Mouse (Mus musculus) CH12.LX (cell line): Measurements from ENCODE around the gene Morn4. TPM values are rescaled to one million over a fixed set of nuclear protein-coding genes. Genes with fewer than 3 reads are reported as not detected.

ENCODE experiments used
- DNase-seq: peaks from one replicate; pipeline ENCODE4 v3.0.0-alpha.2; 2013; ENCODE audit errors: extremely low read depth
- H3K27ac ChIP-seq: 2 replicates; pipeline ENCODE4 v1.5.1; 2012; ENCODE audit warnings: low read depth, mild to moderate bottlenecking, control low read depth, moderate library complexity; ENCODE audit not compliant: insufficient read depth
- H3K27me3 ChIP-seq: replicated peaks from 2 replicates; pipeline ENCODE3; 2012; ENCODE audit warnings: inconsistent platforms
- H3K36me3 ChIP-seq, 2 experiments: replicated peaks in 1 of 2; 2 replicates each; pipeline versions ENCODE3 to v1.6.1; 2012; ENCODE audit warnings: inconsistent platforms in 1 of 2, low read length in 1 of 2, mild to moderate bottlenecking in 1 of 2, mixed read lengths in 1 of 2, moderate library complexity in 1 of 2; ENCODE audit not compliant: control insufficient read depth in 1 of 2, insufficient read depth in 1 of 2
- H3K4me1 ChIP-seq, 2 experiments: 2 replicates each; pipeline ENCODE4 v1.6.1; 2012; ENCODE audit warnings: inconsistent platforms in 1 of 2, moderate library complexity in 1 of 2; ENCODE audit not compliant: insufficient read depth in 2 of 2, control insufficient read depth in 1 of 2
- H3K4me2 ChIP-seq: 2 replicates; pipeline ENCODE4 v1.6.1; 2012; ENCODE audit warnings: low read depth, mild to moderate bottlenecking, control low read depth; ENCODE audit not compliant: poor library complexity, insufficient read depth, severe bottlenecking
- H3K4me3 ChIP-seq, 3 experiments: fragments of 150-350 bp in 1 of 3; sonication (generic) in 1 of 3; replicated peaks in 1 of 3; 2 replicates each; pipeline versions ENCODE3 to v1.5.1; 2011 to 2012; ENCODE audit warnings: low read depth in 2 of 3, low read length in 2 of 3, mild to moderate bottlenecking in 2 of 3, moderate library complexity in 2 of 3, control low read depth in 1 of 3, improper control_type of control experiment in 1 of 3, inconsistent platforms in 1 of 3, mixed read lengths in 1 of 3; ENCODE audit not compliant: poor library complexity in 1 of 3
- H3K79me2 ChIP-seq: replicated peaks from 2 replicates; pipeline ENCODE4 v1.6.1; 2012; ENCODE audit warnings: mild to moderate bottlenecking, moderate library complexity; ENCODE audit not compliant: control insufficient read depth, poor library complexity, insufficient read depth, severe bottlenecking; ENCODE audit errors: extremely low read depth
- H3K9ac ChIP-seq: 2 replicates; pipeline ENCODE4 v1.6.1; 2012; ENCODE audit warnings: low read depth, mild to moderate bottlenecking, control low read depth, moderate library complexity; ENCODE audit not compliant: insufficient read depth
- H3K9me3 ChIP-seq: replicated peaks from 2 replicates; pipeline ENCODE3; 2012; ENCODE audit warnings: low read length, inconsistent platforms, mixed read lengths
- BHLHE40 ChIP-seq: IDR thresholded peaks from 2 replicates; pipeline ENCODE4 v1.6.1; 2011; ENCODE audit warnings: mild to moderate bottlenecking, low read depth, low read length, improper control_type of control experiment
- CHD1 ChIP-seq: IDR thresholded peaks from 2 replicates; pipeline ENCODE4 v1.6.1; 2012; ENCODE audit warnings: low read depth, low read length, improper control_type of control experiment, inconsistent platforms
- CTCF ChIP-seq, 2 experiments: IDR thresholded peaks in 1 of 2; conservative IDR thresholded peaks in 1 of 2; 2 replicates each; pipeline ENCODE4 v1.5.1; 2011 to 2012; ENCODE audit warnings: low read depth in 2 of 2, low read length in 2 of 2, improper control_type of control experiment in 1 of 2, inconsistent platforms in 1 of 2, mild to moderate bottlenecking in 1 of 2, moderate library complexity in 1 of 2
- E2F4 ChIP-seq: IDR thresholded peaks from 2 replicates; pipeline ENCODE4 v1.6.1; 2011; ENCODE audit warnings: low read depth, low read length, improper control_type of control experiment; ENCODE audit not compliant: insufficient replicate concordance
- ELF1 ChIP-seq: IDR thresholded peaks from 2 replicates; pipeline ENCODE4 v1.6.1; 2014; ENCODE audit warnings: low read depth, mild to moderate bottlenecking, inconsistent platforms, low read length, improper control_type of control experiment
- EP300 ChIP-seq: IDR thresholded peaks from 2 replicates; pipeline ENCODE4 v1.6.1; 2011; ENCODE audit warnings: low read length, improper control_type of control experiment
- ETS1 ChIP-seq: conservative IDR thresholded peaks from 2 replicates; pipeline ENCODE4 v1.6.1; 2012; ENCODE audit warnings: low read depth, mild to moderate bottlenecking, inconsistent platforms, low read length, improper control_type of control experiment, moderate library complexity
- GABPA ChIP-seq: IDR thresholded peaks from 2 replicates; pipeline ENCODE4 v1.6.1; 2012; ENCODE audit warnings: low read depth, low read length, improper control_type of control experiment, inconsistent platforms; ENCODE audit not compliant: insufficient replicate concordance
- HCFC1 ChIP-seq: IDR thresholded peaks from 2 replicates; pipeline ENCODE4 v1.6.1; 2012; ENCODE audit warnings: low read depth, mild to moderate bottlenecking, inconsistent platforms, low read length, improper control_type of control experiment
- IRF4 ChIP-seq: IDR thresholded peaks from 2 replicates; pipeline ENCODE4 v1.6.1; 2014; ENCODE audit warnings: low read depth, mild to moderate bottlenecking, inconsistent platforms, low read length, improper control_type of control experiment
- JUN ChIP-seq: IDR thresholded peaks from 2 replicates; pipeline ENCODE4 v1.6.1; 2011; ENCODE audit warnings: low read depth, mild to moderate bottlenecking, low read length, improper control_type of control experiment, moderate library complexity; ENCODE audit not compliant: insufficient read depth
- JUND ChIP-seq: conservative IDR thresholded peaks from 2 replicates; pipeline ENCODE4 v1.6.1; 2011; ENCODE audit warnings: low read depth, low read length, improper control_type of control experiment
- KAT2A ChIP-seq: IDR thresholded peaks from 2 replicates; pipeline ENCODE4 v1.6.1; 2012; ENCODE audit warnings: low read length, improper control_type of control experiment, inconsistent platforms; ENCODE audit not compliant: insufficient replicate concordance
- MAFK ChIP-seq: IDR thresholded peaks from 2 replicates; pipeline ENCODE4 v1.6.1; 2011; ENCODE audit warnings: low read length, improper control_type of control experiment; ENCODE audit not compliant: insufficient replicate concordance
- MAX ChIP-seq: IDR thresholded peaks from 2 replicates; pipeline ENCODE4 v1.6.1; 2011; ENCODE audit warnings: low read length, improper control_type of control experiment
- MAZ ChIP-seq: IDR thresholded peaks from 2 replicates; pipeline ENCODE4 v1.6.1; 2012; ENCODE audit warnings: low read depth, mild to moderate bottlenecking, inconsistent platforms, low read length, improper control_type of control experiment, moderate library complexity
- MEF2A ChIP-seq: IDR thresholded peaks from 2 replicates; pipeline ENCODE4 v1.6.1; 2014; ENCODE audit warnings: low read depth, mild to moderate bottlenecking, inconsistent platforms, low read length, improper control_type of control experiment, borderline replicate concordance
- MXI1 ChIP-seq: IDR thresholded peaks from 2 replicates; pipeline ENCODE4 v1.6.1; 2011; ENCODE audit warnings: mild to moderate bottlenecking, low read depth, low read length, improper control_type of control experiment
- NELFE ChIP-seq: IDR thresholded peaks from 2 replicates; pipeline ENCODE4 v1.6.1; 2011; ENCODE audit warnings: low read depth, low read length, improper control_type of control experiment
- NRF1 ChIP-seq: IDR thresholded peaks from 2 replicates; pipeline ENCODE4 v1.6.1; 2014; ENCODE audit warnings: low read depth, mild to moderate bottlenecking, inconsistent platforms, low read length, improper control_type of control experiment, moderate library complexity
- PAX5 ChIP-seq: IDR thresholded peaks from 2 replicates; pipeline ENCODE4 v1.6.1; 2012; ENCODE audit warnings: low read length, inconsistent platforms, mixed read lengths
- POLR2A ChIP-seq: IDR thresholded peaks from 2 replicates; pipeline ENCODE4 v1.6.1; 2011; ENCODE audit warnings: low read depth, mild to moderate bottlenecking, improper control_type of control experiment, low read length
- POLR2AphosphoS2 ChIP-seq: IDR thresholded peaks from 2 replicates; pipeline ENCODE4 v1.6.1; 2011; ENCODE audit warnings: low read depth, low read length, improper control_type of control experiment
- SIN3A ChIP-seq: IDR thresholded peaks from 2 replicates; pipeline ENCODE4 v1.6.1; 2012; ENCODE audit warnings: low read length, improper control_type of control experiment, inconsistent platforms
- SMC3 ChIP-seq: IDR thresholded peaks from 2 replicates; pipeline ENCODE4 v1.6.1; 2011; ENCODE audit warnings: low read depth, low read length, improper control_type of control experiment
- TBP ChIP-seq: conservative IDR thresholded peaks from 2 replicates; pipeline ENCODE4 v1.6.1; 2011; ENCODE audit warnings: low read depth, low read length, improper control_type of control experiment
- TCF12 ChIP-seq: IDR thresholded peaks from 2 replicates; pipeline ENCODE4 v1.6.1; 2014; ENCODE audit warnings: low read depth, mild to moderate bottlenecking, inconsistent platforms, low read length, improper control_type of control experiment
- UBTF ChIP-seq: IDR thresholded peaks from 2 replicates; pipeline ENCODE4 v1.6.1; 2012; ENCODE audit warnings: low read depth, mild to moderate bottlenecking, inconsistent platforms, low read length, improper control_type of control experiment, moderate library complexity
- USF1 ChIP-seq: IDR thresholded peaks from 2 replicates; pipeline ENCODE4 v1.6.1; 2014; ENCODE audit warnings: low read depth, mild to moderate bottlenecking, inconsistent platforms, low read length, improper control_type of control experiment
- USF2 ChIP-seq: conservative IDR thresholded peaks from 2 replicates; pipeline ENCODE4 v1.6.1; 2011; ENCODE audit warnings: low read depth, low read length, improper control_type of control experiment
- ZC3H11A ChIP-seq: IDR thresholded peaks from 2 replicates; pipeline ENCODE4 v1.6.1; 2012; ENCODE audit warnings: low read depth, mild to moderate bottlenecking, inconsistent platforms, low read length, improper control_type of control experiment
- ZKSCAN1 ChIP-seq: IDR thresholded peaks from 2 replicates; pipeline ENCODE4 v1.6.1; 2012; ENCODE audit warnings: low read depth, inconsistent platforms, low read length, improper control_type of control experiment, borderline replicate concordance
- ZMIZ1 ChIP-seq: IDR thresholded peaks from 2 replicates; pipeline ENCODE4 v1.6.1; 2012; ENCODE audit warnings: low read depth, mild to moderate bottlenecking, inconsistent platforms, low read length, improper control_type of control experiment
- ZNF384 ChIP-seq: IDR thresholded peaks from 2 replicates; pipeline ENCODE4 v1.6.1; 2012; ENCODE audit warnings: low read depth, low read length, improper control_type of control experiment, inconsistent platforms
- dilution Hi-C: fragments of 300-500 bp; cut with MboI; formaldehyde crosslinking; loops from 2 replicates; pipeline ENCODE4 v1.14.3; 2020; ENCODE audit warnings: low sequenced_read_pairs; ENCODE audit not compliant: extremely low pct_unique_long_range_greater_than_20kb, extremely low pct_ligation_motif_present
- in situ Hi-C: fragments of 300-500 bp; cut with MboI; formaldehyde crosslinking; loops from 3 replicates; pipeline ENCODE4 v1.14.3; 2019; ENCODE audit warnings: low sequenced_read_pairs, low pct_ligation_motif_present, low pct_unique_long_range_greater_than_20kb, mixed read lengths
- polyA plus RNA-seq: library from polyadenylated mRNA; unstranded; fragments of >175 nt; gene quantifications from 2 replicates; pipeline ENCODE4 v1.2.1, GENCODE M21; 2012; ENCODE audit warnings: low read depth; ENCODE audit not compliant: insufficient read length
- total RNA-seq, 2 experiments: library from RNA; depleted of rRNA; stranded (reverse); fragments of 300-350 nt in 1 of 2; fragments of >200 nt in 1 of 2; gene quantifications; 2 replicates each; pipeline ENCODE4 v1.2.3; 2012 to 2014

Gene Morn4
- total and polyA plus RNA-seq, 3 experiments = 0.04 to 0.24 TPM; not detected in 1

DNA sequence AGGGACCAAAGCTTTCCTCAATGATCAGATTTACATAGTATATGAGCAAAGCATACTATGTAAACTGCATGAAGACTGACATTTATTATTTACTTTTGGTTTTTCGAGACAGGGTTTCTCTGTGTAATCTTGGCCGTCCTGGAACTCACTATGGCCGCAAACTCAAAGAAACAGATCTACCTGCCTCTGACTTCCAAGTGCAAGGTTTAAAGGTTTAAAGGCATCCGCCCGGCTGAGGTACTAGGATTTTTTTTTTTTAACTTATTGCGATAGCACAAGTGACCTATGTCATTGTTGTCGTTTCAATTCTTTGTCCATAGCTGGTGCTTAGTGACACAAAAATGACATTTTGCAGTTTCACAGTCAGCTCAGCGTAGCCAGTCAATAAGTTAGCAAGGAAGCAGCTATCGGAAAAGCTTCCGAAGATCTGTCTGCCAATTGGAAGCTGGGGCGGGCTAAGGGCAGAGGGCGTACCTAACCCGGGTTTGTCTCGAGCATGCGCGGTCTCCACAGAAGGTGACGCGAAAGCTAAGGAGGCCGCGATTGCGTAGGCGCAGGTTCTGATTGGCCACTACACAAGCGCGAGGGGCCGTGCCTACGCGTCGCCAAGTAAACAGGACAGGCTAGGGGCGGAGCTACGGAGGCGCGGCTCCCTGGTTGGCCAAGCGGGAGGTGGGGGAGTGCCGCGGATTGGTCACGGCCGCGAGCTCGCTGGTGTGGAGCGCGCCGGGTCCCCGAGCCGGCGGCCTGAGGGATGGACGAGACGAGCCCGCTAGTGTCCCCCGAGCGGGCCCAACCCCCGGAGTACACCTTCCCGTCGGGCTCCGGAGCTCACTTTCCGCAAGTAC is 3.8 kb upstream of the Morn4 start, which contains the start of gene Pi4k2a:
Pi4k2a (plus strand) TSS at position 723 of the 848 bp plus-strand sequence.
- Histone ChIP-seq H3K4me2 (peak within 1 kb of the TSS; percentile 87), H3K27ac (peak within 1 kb of the TSS; percentile 93), H3K4me3 (peak within 1 kb of the TSS; percentile 73 to 96 (median 84)), H3K27me3 (no peaks in the 10 kb centered on the region), H3K9ac (peak within 1 kb of the TSS; percentile 73), H3K4me1 (peaks cover 2 to 26% of the 10 kb centered on the region in 2 experiments; a peak in 2 of 4 replicates), H3K9me3 (no peaks in the 10 kb centered on the region), H3K36me3 (peaks cover 7 to 24% of the 10 kb centered on the region in 2 experiments), H3K79me2 (peaks cover 9% of the 10 kb centered on the region)
- DNase-seq = peak; percentile 100
- TF ChIP-seq USF1 = no peak
- peak; percentile 78 for TF ChIP-seq POLR2A
- TF ChIP-seq MXI1 = peak; percentile 70; the same call in 1 of the 2 replicates
- peak; percentile 89 for TF ChIP-seq SIN3A
- no peak for TF ChIP-seq EP300
- 0 out of 2 replicates have a peak, but pooled peaks have one; percentile 4 for TF ChIP-seq BHLHE40
- TF ChIP-seq TBP = 0 out of 2 replicates have a peak, but pooled peaks have one; percentile 44
- TF ChIP-seq JUND = no peak
- TF ChIP-seq SMC3 = no peak
- TF ChIP-seq E2F4 = peak; percentile 39; the same call in 1 of the 2 replicates
- no peak for TF ChIP-seq MAZ
- 0 out of 2 replicates have a peak, but pooled peaks have one; percentile 19 for TF ChIP-seq ETS1
- TF ChIP-seq ZMIZ1 = peak; percentile 76; the same call in 1 of the 2 replicates
- peak; percentile 47; the same call in 1 of the 2 replicates for TF ChIP-seq MAX
- TF ChIP-seq HCFC1 = peak; percentile 68
- peak; percentile 61; the same call in 1 of the 2 replicates for TF ChIP-seq POLR2AphosphoS2
- no peak for TF ChIP-seq ZC3H11A
- peak; percentile 23; the same call in 1 of the 2 replicates for TF ChIP-seq IRF4
- peak; percentile 77; the same call in 1 of the 2 replicates for TF ChIP-seq NELFE
- no peak for TF ChIP-seq MAFK
- TF ChIP-seq GABPA = no peak
- TF ChIP-seq KAT2A = 0 out of 2 replicates have a peak, but pooled peaks have one; percentile 44
- no peak for TF ChIP-seq UBTF
- no peak for TF ChIP-seq ZKSCAN1
- TF ChIP-seq PAX5 = no peak
- TF ChIP-seq ELF1 = peak; percentile 72
- TF ChIP-seq MEF2A = peak; percentile 38; the same call in 1 of the 2 replicates
- TF ChIP-seq TCF12 = peak; percentile 39; the same call in 1 of the 2 replicates
- TF ChIP-seq CHD1 = peak; percentile 78
- 0 out of 2 replicates have a peak, but pooled peaks have one; percentile 15 for TF ChIP-seq JUN
- no peak for TF ChIP-seq USF2
- TF ChIP-seq ZNF384 = no peak; the same call in none of the 2 replicates
- no peak for TF ChIP-seq CTCF (conservative IDR thresholded peaks at IDR 0.05 in 1 of 2, IDR thresholded peaks at IDR 0.05 in 1 of 2; ENCODE audit: low read depth in 2 of 2, low read length in 2 of 2)
- peak; percentile 96 for TF ChIP-seq NRF1
- dilution Hi-C loops = no loop called here
- in situ Hi-C loops = no loop called here
